Mouse (Mus musculus) stomach, embryonic 16.5 days (tissue): Measurements from ENCODE around the gene Asb2. TPM values are rescaled to one million over a fixed set of nuclear protein-coding genes. Genes with fewer than 3 reads are reported as not detected.

ENCODE experiments used
- ATAC-seq: fragments of 200-750 bp; cut with Nextera tagmentation; 2 replicates; pipeline ENCODE4 v1.8.0; 2017; ENCODE audit warnings: moderate number of reproducible peaks, moderate TSS enrichment; ENCODE audit not compliant: insufficient read depth, low FRiP score
- H3K27ac ChIP-seq: fragments of 300-500 bp; sonication (generic); 2 replicates; pipeline ENCODE4 v1.5.1; 2014; ENCODE audit warnings: low read length
- H3K27me3 ChIP-seq: fragments of 300-500 bp; sonication (generic); 2 replicates; pipeline ENCODE4 v1.6.1; 2014; ENCODE audit warnings: low read length, control low read depth, mixed read lengths; ENCODE audit not compliant: control insufficient read depth, insufficient read depth
- H3K36me3 ChIP-seq: fragments of 300-500 bp; sonication (generic); 2 replicates; pipeline ENCODE4 v1.6.1; 2014; ENCODE audit warnings: low read length; ENCODE audit not compliant: control insufficient read depth, insufficient read depth
- H3K4me1 ChIP-seq: fragments of 300-500 bp; sonication (generic); 2 replicates; pipeline ENCODE4 v1.6.1; 2014; ENCODE audit warnings: low read length, control low read depth, mixed read lengths; ENCODE audit not compliant: control insufficient read depth, insufficient read depth
- H3K4me2 ChIP-seq: fragments of 300-500 bp; sonication (generic); 2 replicates; pipeline ENCODE4 v1.6.1; 2014; ENCODE audit warnings: low read depth, low read length, mixed read lengths
- H3K4me3 ChIP-seq: fragments of 300-500 bp; sonication (generic); replicated peaks from 2 replicates; pipeline ENCODE4 v1.5.1; 2014; ENCODE audit warnings: mild to moderate bottlenecking, low read length
- H3K9ac ChIP-seq: fragments of 300-500 bp; sonication (generic); 2 replicates; pipeline ENCODE4 v1.6.1; 2014; ENCODE audit warnings: low read length
- H3K9me3 ChIP-seq: fragments of 300-500 bp; sonication (generic); replicated peaks from 2 replicates; pipeline ENCODE4 v1.6.1; 2016; ENCODE audit warnings: low read length, control low read depth; ENCODE audit not compliant: control insufficient read depth
- WGBS: fragments of 180-500 bp; shearing (Covaris S2); extraction: QIAGEN DNeasy Blood & Tissue Kit; methylation state at CpG from one replicate; pipeline ENCODE4 v1.1.7; 2014; 5-methylcytosine and 5-hydroxymethylcytosine counted together
- polyA plus RNA-seq: library from polyadenylated mRNA; unstranded; fragments of >200 nt; fragmentation: Nextera tagmentation; extraction: Ambion mirVana; gene quantifications from 2 replicates; pipeline ENCODE4 v1.2.1, GENCODE M21; 2015

Gene Asb2
- polyA plus RNA-seq, 1 experiment from 2014 or later, result 26.3 TPM

GRCm38 (mm10) chr12:103388505-103389347 is 32.9 kb upstream of the Asb2 start, which contains the start of gene Otub2:
TSS of gene Otub2 (plus strand) at chr12:103388682.
- H3K36me3 ChIP-seq, result no peaks in the 10 kb centered on the region
- H3K4me2 ChIP-seq, result peak within 1 kb of the TSS; percentile 70
- peak within 1 kb of the TSS; percentile 93 for H3K9ac ChIP-seq
- peak within 1 kb of the TSS; percentile 85 for H3K4me3 ChIP-seq
- peaks cover 4% of the 10 kb centered on the region; the same call in 1 of the 2 replicates for H3K4me1 ChIP-seq
- H3K27ac ChIP-seq, result no peak within 1 kb of the TSS
- H3K9me3 ChIP-seq, result no peaks in the 10 kb centered on the region
- no peaks in the 10 kb centered on the region for H3K27me3 ChIP-seq
- ATAC-seq, result peak; percentile 98
- under 1% methylated on average over 58 of the region's 58 CpGs for WGBS

- Histone ChIP-seq H3K4me2 (no peak overlapping the region), H3K4me3 (no peak overlapping the region), H3K27ac (no peak overlapping the region), H3K9ac (no peak overlapping the region), H3K27me3 (no peaks in the 10 kb centered on the region), H3K9me3 (no peaks in the 10 kb centered on the region), H3K4me1 (no peaks in the 10 kb centered on the region), H3K36me3 (no peaks in the 10 kb centered on the region)
- 62% methylated on average over 4 of the region's 4 CpGs for WGBS
- ATAC-seq, result no peak
Observed at GRCm38 (mm10) chr12:103380226-103380625, 24.4 kb upstream of the Asb2 start.

- Histone ChIP-seq H3K4me2 (no peak overlapping the region), H3K27ac (no peak overlapping the region), H3K4me1 (no peaks in the 10 kb centered on the region), H3K27me3 (no peaks in the 10 kb centered on the region), H3K9me3 (no peaks in the 10 kb centered on the region), H3K4me3 (no peak overlapping the region), H3K9ac (no peak overlapping the region), H3K36me3 (no peaks in the 10 kb centered on the region)
- 0 out of 2 replicates have a peak, but pooled peaks have one; percentile 43 for ATAC-seq
- whole genome bisulfite sequencing, result 53% methylated on average over 4 of the region's 4 CpGs
Observed at GRCm38 (mm10) chr12:103376774-103377173, 21.0 kb upstream of the Asb2 start.

- Histone ChIP-seq H3K4me1 (no peaks in the 10 kb centered on the region), H3K4me3 (no peak overlapping the region), H3K9ac (no peak overlapping the region), H3K36me3 (no peaks in the 10 kb centered on the region), H3K4me2 (no peak overlapping the region), H3K27ac (no peak overlapping the region), H3K27me3 (no peaks in the 10 kb centered on the region), H3K9me3 (no peaks in the 10 kb centered on the region)
- ATAC-seq, result no peak
- WGBS, result 67% methylated on average over 5 of the region's 5 CpGs
Observed at GRCm38 (mm10) chr12:103376124-103376523, 20.3 kb upstream of the Asb2 start.

GRCm38 (mm10) chr12:103373530-103374236 is 17.9 kb upstream of the Asb2 start:
- H3K36me3 ChIP-seq, result no peaks in the 10 kb centered on the region
- H3K4me1 ChIP-seq, result no peaks in the 10 kb centered on the region
- no peak for ATAC-seq
- no peaks in the 10 kb centered on the region for H3K9me3 ChIP-seq
- WGBS, result 63% methylated on average over 8 of the region's 8 CpGs
- H3K9ac ChIP-seq, result no peak overlapping the region
- H3K4me2 ChIP-seq, result no peak overlapping the region
- no peak overlapping the region for H3K27ac ChIP-seq
- H3K27me3 ChIP-seq, result no peaks in the 10 kb centered on the region
- H3K4me3 ChIP-seq, result no peak overlapping the region

GRCm38 (mm10) chr12:103371711-103372110 is 15.9 kb upstream of the Asb2 start:
- H3K9me3 ChIP-seq, result no peaks in the 10 kb centered on the region
- no peak overlapping the region for H3K27ac ChIP-seq
- H3K9ac ChIP-seq, result no peak overlapping the region
- H3K4me1 ChIP-seq, result no peaks in the 10 kb centered on the region
- WGBS, result 34% methylated on average over 6 of the region's 6 CpGs
- no peaks in the 10 kb centered on the region for H3K36me3 ChIP-seq
- no peaks in the 10 kb centered on the region for H3K27me3 ChIP-seq
- no peak for ATAC-seq
- no peak overlapping the region for H3K4me3 ChIP-seq
- no peak overlapping the region for H3K4me2 ChIP-seq

- H3K27ac ChIP-seq, result no peak overlapping the region
- WGBS, result 58% methylated on average over 4 of the region's 4 CpGs
- no peaks in the 10 kb centered on the region for H3K9me3 ChIP-seq
- no peaks in the 10 kb centered on the region for H3K4me1 ChIP-seq
- no peaks in the 10 kb centered on the region for H3K27me3 ChIP-seq
- no peak overlapping the region for H3K9ac ChIP-seq
- H3K4me3 ChIP-seq, result no peak overlapping the region
- no peak for ATAC-seq
- H3K36me3 ChIP-seq, result no peaks in the 10 kb centered on the region
- no peak overlapping the region for H3K4me2 ChIP-seq
Observed at GRCm38 (mm10) chr12:103370861-103371260, 15.1 kb upstream of the Asb2 start.

GRCm38 (mm10) chr12:103368777-103369176 is 13.0 kb upstream of the Asb2 start:
- Histone ChIP-seq H3K36me3 (no peaks in the 10 kb centered on the region), H3K9me3 (no peaks in the 10 kb centered on the region), H3K27me3 (no peaks in the 10 kb centered on the region), H3K9ac (no peak overlapping the region), H3K4me3 (no peak overlapping the region), H3K27ac (no peak overlapping the region), H3K4me1 (no peaks in the 10 kb centered on the region), H3K4me2 (no peak overlapping the region)
- ATAC-seq, result no peak
- 43% methylated on average over 2 of the region's 2 CpGs for WGBS

GRCm38 (mm10) chr12:103368326-103368669 is 12.5 kb upstream of the Asb2 start:
- ATAC-seq, result peak; percentile 34; the same call in 1 of the 2 replicates
- Histone ChIP-seq H3K9me3 (no peaks in the 10 kb centered on the region), H3K4me2 (peak overlapping the region; percentile 40), H3K27me3 (no peaks in the 10 kb centered on the region), H3K4me3 (no peak overlapping the region), H3K4me1 (no peaks in the 10 kb centered on the region), H3K9ac (no peak overlapping the region), H3K27ac (no peak overlapping the region), H3K36me3 (no peaks in the 10 kb centered on the region)
- WGBS, result 65% methylated on average over 7 of the region's 7 CpGs
